Mouse (Mus musculus) heart, embryonic 13.5 days (tissue): ENCODE results near the gene Daam1. TPM values are rescaled to one million over a fixed set of nuclear protein-coding genes. Genes with fewer than 3 reads are reported as not detected.

Source experiments
- ATAC-seq: fragments of 200-750 bp; cut with Nextera tagmentation; 2 replicates; pipeline ENCODE4 v1.8.0; 2017; ENCODE audit warnings: moderate TSS enrichment; ENCODE audit not compliant: insufficient number of reproducible peaks, low FRiP score, low TSS enrichment; ENCODE audit errors: extremely low read depth
- H3K27ac ChIP-seq: fragments of 300-500 bp; sonication (generic); replicated peaks from 2 replicates; pipeline ENCODE4 v1.5.1; 2015; ENCODE audit warnings: moderate library complexity, mild to moderate bottlenecking, inconsistent platforms
- H3K27me3 ChIP-seq: fragments of 300-500 bp; sonication (generic); replicated peaks from 2 replicates; pipeline ENCODE4 v1.6.1; 2015; ENCODE audit warnings: mild to moderate bottlenecking, inconsistent platforms
- H3K36me3 ChIP-seq: fragments of 300-500 bp; sonication (generic); 2 replicates; pipeline ENCODE4 v1.6.1; 2015; ENCODE audit warnings: mild to moderate bottlenecking, inconsistent platforms
- H3K4me1 ChIP-seq: fragments of 300-500 bp; sonication (generic); 2 replicates; pipeline ENCODE4 v1.6.1; 2015; ENCODE audit warnings: inconsistent platforms
- H3K4me2 ChIP-seq: fragments of 300-500 bp; sonication (generic); 2 replicates; pipeline ENCODE4 v1.6.1; 2015; ENCODE audit warnings: inconsistent platforms, mild to moderate bottlenecking, moderate library complexity
- H3K4me3 ChIP-seq: fragments of 300-500 bp; sonication (generic); 2 replicates; pipeline ENCODE4 v1.5.1; 2015; ENCODE audit warnings: moderate library complexity, mild to moderate bottlenecking, inconsistent platforms
- H3K9ac ChIP-seq: fragments of 300-500 bp; sonication (generic); 2 replicates; pipeline ENCODE4 v1.6.1; 2015; ENCODE audit warnings: inconsistent platforms, mild to moderate bottlenecking, moderate library complexity
- H3K9me3 ChIP-seq: fragments of 300-500 bp; sonication (generic); 2 replicates; pipeline ENCODE4 v1.6.1; 2016; ENCODE audit warnings: inconsistent platforms
- WGBS: fragments of 180-500 bp; shearing (Covaris S2); methylation state at CpG from one replicate; pipeline ENCODE4 v1.1.7; 2015; ENCODE audit warnings: mixed read lengths; 5-methylcytosine and 5-hydroxymethylcytosine counted together
- polyA plus RNA-seq: library from polyadenylated mRNA; unstranded; fragments of >200 nt; fragmentation: Nextera tagmentation; extraction: Ambion mirVana; gene quantifications from 2 replicates; pipeline ENCODE4 v1.2.1, GENCODE M21; 2015

Gene Daam1
- polyA plus RNA-seq, 1 experiment from 2014 or later, result 18.5 TPM

DNA sequence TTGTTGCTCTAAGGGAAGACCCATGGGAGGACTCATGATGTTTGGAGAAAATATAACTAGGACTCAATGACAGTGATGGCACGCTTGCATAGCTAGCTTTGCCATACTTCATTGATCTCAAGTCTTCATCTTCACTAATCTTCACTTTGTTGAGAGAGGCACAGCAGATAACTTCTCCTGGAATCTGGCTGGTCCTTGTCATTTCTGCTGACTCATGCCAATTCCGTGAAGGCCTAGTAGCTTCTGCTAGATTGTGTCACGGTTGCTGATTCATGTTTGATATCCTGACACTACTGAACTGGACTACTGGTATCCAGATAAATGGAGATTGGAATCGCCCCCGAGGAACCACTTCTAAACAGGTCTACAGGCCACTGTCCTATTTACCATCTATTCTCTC lies 192.7 kb downstream of the Daam1 start:
- H3K4me2 ChIP-seq, result no peak overlapping the region
- no peak overlapping the region for H3K9ac ChIP-seq
- no peak overlapping the region for H3K4me3 ChIP-seq
- H3K9me3 ChIP-seq, result peaks cover 8% of the 10 kb centered on the region
- H3K4me1 ChIP-seq, result peaks cover 36% of the 10 kb centered on the region
- no peaks in the 10 kb centered on the region for H3K36me3 ChIP-seq
- 93% methylated on average over 5 of the region's 5 CpGs for WGBS
- 0 out of 2 replicates have a peak overlapping the region, but pooled peaks have one; percentile 32 for H3K27ac ChIP-seq
- no peak for ATAC-seq
- H3K27me3 ChIP-seq, result no peaks in the 10 kb centered on the region

DNA sequence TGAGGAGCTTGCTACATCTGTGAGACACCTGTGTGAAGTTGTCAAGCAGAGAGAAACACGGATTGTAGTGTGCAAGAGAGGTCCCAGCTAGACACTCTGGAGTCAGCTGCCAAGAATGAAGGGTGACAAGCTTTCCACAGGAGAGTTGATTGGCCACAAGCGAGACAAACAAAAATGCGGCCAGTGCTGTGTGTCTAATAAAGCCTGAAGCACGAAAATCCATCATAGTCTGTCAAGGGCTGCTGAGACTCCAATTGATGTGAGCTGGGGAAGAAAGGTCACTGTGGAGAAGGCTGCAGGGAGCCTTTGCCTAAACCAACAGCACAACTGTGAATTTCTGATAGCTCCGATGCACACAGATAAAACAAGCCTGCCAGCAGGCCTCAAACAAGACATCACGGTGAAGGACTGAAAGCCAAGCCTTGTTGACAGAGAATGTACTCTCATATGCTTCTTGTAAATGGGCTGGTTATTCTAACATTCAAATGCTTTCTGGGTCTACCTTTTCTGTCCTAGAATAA lies 194.5 kb downstream of the Daam1 start:
- Histone ChIP-seq H3K4me2 (no peak overlapping the region), H3K27me3 (no peaks in the 10 kb centered on the region), H3K27ac (no peak overlapping the region), H3K9ac (no peak overlapping the region), H3K4me1 (peaks cover 32% of the 10 kb centered on the region), H3K4me3 (no peak overlapping the region), H3K36me3 (no peaks in the 10 kb centered on the region), H3K9me3 (peaks cover 8% of the 10 kb centered on the region)
- ATAC-seq, result no peak
- 42% methylated on average over 6 of the region's 6 CpGs for WGBS

DNA sequence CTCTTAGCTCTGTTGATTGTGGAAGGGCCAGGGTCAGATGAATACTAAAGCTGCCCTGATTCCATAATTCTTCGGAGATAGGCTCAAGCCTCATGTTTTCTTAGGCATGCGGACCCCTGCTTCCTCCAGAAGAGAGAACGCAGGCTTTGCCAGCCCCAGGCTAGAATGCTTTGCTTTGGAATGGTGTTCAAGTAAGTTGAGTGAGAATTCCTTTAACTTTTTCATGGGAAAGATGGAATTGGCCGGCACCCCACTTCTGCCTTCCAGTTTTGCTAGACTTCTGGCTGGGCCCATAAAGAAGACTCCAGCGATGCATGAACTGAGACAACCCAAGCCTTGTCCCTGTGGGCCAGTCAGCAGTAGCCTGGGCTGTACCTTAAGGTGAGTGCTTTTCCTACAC lies 200.3 kb downstream of the Daam1 start:
- H3K4me3 ChIP-seq, result no peak overlapping the region
- no peaks in the 10 kb centered on the region for H3K27me3 ChIP-seq
- H3K36me3 ChIP-seq, result no peaks in the 10 kb centered on the region
- no peaks in the 10 kb centered on the region for H3K9me3 ChIP-seq
- H3K4me1 ChIP-seq, result peaks cover 2% of the 10 kb centered on the region
- no peak overlapping the region for H3K9ac ChIP-seq
- H3K4me2 ChIP-seq, result no peak overlapping the region
- WGBS, result 75% methylated on average over 5 of the region's 5 CpGs
- ATAC-seq, result no peak
- peak overlapping the region; percentile 21; the same call in 1 of the 2 replicates for H3K27ac ChIP-seq

DNA sequence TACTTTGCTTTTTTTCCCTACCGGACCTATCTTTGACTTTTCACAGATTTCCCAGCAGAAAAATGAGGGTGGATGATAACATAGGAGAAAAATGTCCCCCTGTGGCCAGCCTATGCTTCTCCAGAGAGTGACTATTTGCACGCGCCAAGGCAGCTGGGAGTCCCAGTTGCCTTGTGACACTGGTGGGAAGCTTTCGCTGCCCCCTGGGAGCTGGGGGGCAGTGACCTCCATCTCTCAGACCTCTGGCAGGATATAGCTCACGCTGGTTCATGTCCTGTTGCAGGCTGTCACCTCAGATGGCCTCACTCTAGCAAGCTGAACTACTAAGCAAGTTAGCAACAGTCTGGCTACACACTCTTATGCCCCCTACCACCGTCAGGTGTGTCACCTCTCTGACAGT lies 200.9 kb downstream of the Daam1 start:
- Histone ChIP-seq H3K27ac (0 out of 2 replicates have a peak overlapping the region, but pooled peaks have one; percentile 17), H3K4me2 (no peak overlapping the region), H3K4me1 (peaks cover 8% of the 10 kb centered on the region), H3K27me3 (no peaks in the 10 kb centered on the region), H3K9me3 (no peaks in the 10 kb centered on the region), H3K4me3 (no peak overlapping the region), H3K9ac (no peak overlapping the region), H3K36me3 (no peaks in the 10 kb centered on the region)
- no peak for ATAC-seq
- WGBS, result 72% methylated on average over 6 of the region's 6 CpGs

DNA sequence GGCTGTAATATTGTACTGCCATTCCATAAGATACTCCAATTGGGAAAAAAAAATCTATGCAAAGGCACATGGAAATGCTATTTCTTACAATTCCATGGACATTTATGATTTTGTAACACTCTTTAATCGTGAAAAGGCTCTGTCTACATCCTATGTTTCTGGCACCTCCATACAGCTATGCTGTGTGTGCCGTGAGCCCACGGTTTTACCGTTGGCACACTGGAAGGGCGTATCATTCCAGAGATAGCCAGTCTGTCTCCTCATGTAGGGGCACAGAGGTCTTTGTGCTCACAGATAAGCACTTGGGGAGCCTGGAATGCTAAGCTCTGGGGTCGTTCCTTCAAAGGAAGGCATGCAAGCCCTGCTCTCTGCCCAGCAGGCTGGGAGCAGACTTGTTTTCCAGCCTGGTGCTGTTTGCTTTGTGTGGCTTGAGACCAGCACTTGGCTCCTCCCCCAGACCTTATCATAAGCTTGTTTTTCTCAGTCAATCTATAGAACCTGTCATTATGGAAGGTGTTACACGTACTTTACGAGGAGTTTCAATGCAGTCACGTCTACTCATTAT lies 205.3 kb downstream of the Daam1 start:
- Histone ChIP-seq H3K27ac (peak overlapping the region; percentile 81), H3K9ac (no peak overlapping the region), H3K36me3 (no peaks in the 10 kb centered on the region), H3K9me3 (peaks cover 7% of the 10 kb centered on the region), H3K4me2 (no peak overlapping the region), H3K4me1 (peaks cover 35% of the 10 kb centered on the region), H3K4me3 (no peak overlapping the region), H3K27me3 (no peaks in the 10 kb centered on the region)
- 20% methylated on average over 9 of the region's 9 CpGs for WGBS
- ATAC-seq, result no peak

DNA sequence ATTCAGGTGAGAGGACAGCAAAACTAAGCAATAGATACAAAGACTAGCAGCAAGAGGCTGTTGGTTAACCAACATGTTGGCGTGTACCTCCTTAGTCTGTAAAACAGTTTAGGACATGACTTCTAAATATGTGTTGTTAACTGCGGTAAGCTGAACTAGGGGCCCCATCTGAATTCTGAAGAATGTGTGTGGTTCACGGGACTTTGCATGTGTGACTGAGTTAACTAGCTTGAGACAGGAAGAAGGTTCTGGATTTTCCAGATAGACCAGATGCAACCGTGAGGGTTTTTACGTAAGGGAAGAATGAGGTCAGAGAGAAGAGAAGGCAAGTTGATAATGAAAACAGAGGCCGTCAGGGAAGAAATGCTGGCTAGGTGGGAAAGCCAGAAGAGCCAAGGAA lies 206.2 kb downstream of the Daam1 start:
- H3K27me3 ChIP-seq, result no peaks in the 10 kb centered on the region
- 56% methylated on average over 6 of the region's 6 CpGs for WGBS
- H3K36me3 ChIP-seq, result no peaks in the 10 kb centered on the region
- H3K9me3 ChIP-seq, result peaks cover 7% of the 10 kb centered on the region
- no peak overlapping the region for H3K4me3 ChIP-seq
- no peak for ATAC-seq
- peaks cover 35% of the 10 kb centered on the region for H3K4me1 ChIP-seq
- H3K27ac ChIP-seq, result peak overlapping the region; percentile 81
- no peak overlapping the region for H3K4me2 ChIP-seq
- no peak overlapping the region for H3K9ac ChIP-seq

DNA sequence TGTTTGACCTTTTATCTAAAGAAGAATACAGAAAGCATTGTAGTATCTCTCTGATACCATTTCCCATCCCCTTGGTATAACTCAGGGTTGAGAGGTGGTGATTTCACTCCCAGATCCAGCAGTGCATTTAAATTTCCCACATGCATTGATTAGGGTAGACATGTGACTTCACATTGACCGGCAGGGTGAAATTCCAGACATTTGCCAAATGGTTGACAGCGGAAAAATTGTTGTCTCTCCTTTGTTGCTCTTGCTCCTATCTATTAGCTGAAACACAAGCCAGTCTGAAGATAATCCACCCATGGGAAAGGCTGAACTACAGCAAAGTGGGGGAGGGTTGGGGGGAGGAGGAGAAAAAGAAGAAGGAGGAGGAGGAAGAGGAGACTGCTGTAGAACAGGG lies 208.0 kb downstream of the Daam1 start:
- Histone ChIP-seq H3K4me1 (peaks cover 35% of the 10 kb centered on the region), H3K4me3 (no peak overlapping the region), H3K27me3 (no peaks in the 10 kb centered on the region), H3K36me3 (no peaks in the 10 kb centered on the region), H3K27ac (peak overlapping the region; percentile 53), H3K9ac (no peak overlapping the region), H3K9me3 (peaks cover 7% of the 10 kb centered on the region), H3K4me2 (no peak overlapping the region)
- WGBS, result 22% methylated on average over 2 of the region's 2 CpGs
- ATAC-seq, result no peak

DNA sequence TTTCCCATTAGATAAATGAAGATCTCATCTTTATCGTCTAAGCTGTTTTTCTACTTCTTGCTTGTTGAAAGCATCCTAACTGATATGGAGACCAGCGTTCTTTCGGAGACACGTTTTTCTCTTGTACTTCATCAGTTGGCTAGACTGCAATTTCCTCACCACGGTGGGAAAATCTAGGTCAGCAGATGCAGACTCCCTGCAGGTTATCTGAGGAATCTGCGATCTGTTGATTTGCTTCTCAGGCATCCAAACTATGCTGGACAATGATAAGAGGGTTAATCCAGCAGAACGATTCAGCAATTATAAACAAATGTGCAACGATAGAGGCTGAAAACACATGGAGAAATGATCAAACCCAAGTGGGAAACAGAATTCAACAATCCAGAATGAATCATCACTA lies 208.6 kb downstream of the Daam1 start:
- 0 out of 2 replicates have a peak overlapping the region, but pooled peaks have one; percentile 4 for H3K4me2 ChIP-seq
- H3K9ac ChIP-seq, result no peak overlapping the region
- H3K4me1 ChIP-seq, result peaks cover 35% of the 10 kb centered on the region
- H3K4me3 ChIP-seq, result no peak overlapping the region
- 28% methylated on average over 8 of the region's 8 CpGs for WGBS
- no peaks in the 10 kb centered on the region for H3K36me3 ChIP-seq
- peak overlapping the region; percentile 53 for H3K27ac ChIP-seq
- peaks cover 7% of the 10 kb centered on the region for H3K9me3 ChIP-seq
- no peaks in the 10 kb centered on the region for H3K27me3 ChIP-seq
- ATAC-seq, result no peak

DNA sequence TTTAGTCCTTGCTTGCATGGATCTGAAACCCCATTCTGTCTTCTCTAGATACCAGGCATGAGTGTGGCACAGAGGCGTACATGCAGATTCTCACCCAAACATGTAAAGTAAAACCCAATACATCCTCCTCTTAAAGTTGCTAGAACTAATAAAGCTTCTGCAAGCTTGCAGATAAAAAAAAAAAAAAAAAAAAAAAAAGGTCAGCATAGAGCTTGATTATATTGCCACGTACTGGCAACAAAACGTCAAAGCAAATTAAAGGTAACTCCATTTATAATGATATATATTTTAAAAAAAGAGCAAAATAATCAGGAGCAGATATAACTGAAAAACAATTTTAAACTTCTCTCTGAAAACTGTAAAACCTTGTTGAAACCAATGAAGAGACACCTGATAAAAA lies 210.4 kb downstream of the Daam1 start:
- no peak overlapping the region for H3K4me3 ChIP-seq
- H3K27me3 ChIP-seq, result no peaks in the 10 kb centered on the region
- no peak overlapping the region for H3K27ac ChIP-seq
- ATAC-seq, result no peak
- H3K36me3 ChIP-seq, result no peaks in the 10 kb centered on the region
- peaks cover 33% of the 10 kb centered on the region for H3K4me1 ChIP-seq
- no peak overlapping the region for H3K9ac ChIP-seq
- H3K4me2 ChIP-seq, result no peak overlapping the region
- H3K9me3 ChIP-seq, result peaks cover 7% of the 10 kb centered on the region
- 89% methylated on average over 3 of the region's 3 CpGs for WGBS

Other genes starting within 250 kb of the Daam1 start
- gene Gpr135, start 240.0 kb downstream of the Daam1 start, polyA plus RNA-seq, result 0.43 and 0.60 TPM in 2 replicates